Mouse (Mus musculus) CD4-positive, CD25-positive, alpha-beta regulatory T cell, adult 4 months (primary cell): ENCODE data around the gene Matn4. TPM values are rescaled to one million over a fixed set of nuclear protein-coding genes. Genes with fewer than 3 reads are reported as not detected.
A peak's percentile ranks its signal among the peaks of the same experiment; 100 is the strongest.

Experiments
- ATAC-seq: one replicate; pipeline ENCODE4 v1.8.0; 2017
- polyA plus RNA-seq, 2 experiments: library from polyadenylated mRNA; unstranded; fragments of 100-300 nt; shearing (Covaris generic); gene quantifications; one replicate each; pipeline ENCODE4 v1.2.1; 2017

Gene Matn4
- polyA plus RNA-seq: not detected

DNA sequence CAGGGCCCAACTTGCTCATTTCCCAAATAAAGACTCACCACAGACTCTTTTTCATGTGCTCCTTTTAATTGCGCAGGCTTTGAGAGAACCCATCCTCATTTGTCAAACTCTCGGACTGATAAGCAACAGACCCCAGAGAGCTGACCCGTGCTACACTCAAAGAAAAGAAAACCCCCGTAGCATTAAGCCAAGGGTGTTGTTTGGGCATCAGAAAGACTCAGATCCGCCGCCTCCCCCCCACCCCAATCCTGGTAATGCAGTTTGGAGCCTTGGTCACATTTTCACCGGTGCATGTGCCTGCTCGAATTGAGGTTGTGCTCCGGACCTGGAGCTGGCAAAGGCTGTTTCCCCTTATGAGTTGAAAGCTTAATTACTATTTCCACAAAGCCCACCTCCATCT, at the start of gene Matn4:
Gene Matn4, minus strand, starts transcription at position 101 of the 400 bp plus-strand sequence.
- ATAC-seq: no peak

DNA sequence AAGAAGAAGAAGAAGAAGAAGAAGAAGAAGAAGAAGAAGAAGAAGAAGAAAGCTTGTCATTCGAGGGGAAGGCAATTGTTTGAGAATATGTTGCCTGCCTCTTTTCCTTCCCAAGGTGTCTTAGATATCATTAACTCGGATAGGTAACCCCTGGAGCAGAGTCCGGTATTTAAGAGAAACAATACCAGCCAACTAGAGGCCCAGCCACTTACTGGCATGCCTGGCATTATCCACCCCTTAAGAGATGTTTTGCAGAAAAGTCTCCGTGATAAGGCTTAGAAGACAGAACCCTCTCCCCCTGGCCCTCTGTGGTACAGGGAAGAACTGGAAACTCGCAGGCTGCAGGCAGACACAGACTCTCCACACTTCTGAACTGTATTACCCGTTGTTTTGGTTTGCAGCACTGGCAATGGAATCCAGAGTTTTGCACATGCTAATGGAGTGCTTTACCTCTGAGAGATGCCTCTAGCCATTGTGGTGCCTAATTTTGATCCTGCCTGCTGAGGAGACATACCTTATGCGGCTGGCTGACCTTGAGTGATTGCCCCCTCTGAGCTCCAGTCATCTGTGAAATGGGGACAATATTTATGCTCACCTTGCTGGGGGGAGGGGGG, 49.0 kb upstream of the Matn4 start:
- no peak for ATAC-seq

DNA sequence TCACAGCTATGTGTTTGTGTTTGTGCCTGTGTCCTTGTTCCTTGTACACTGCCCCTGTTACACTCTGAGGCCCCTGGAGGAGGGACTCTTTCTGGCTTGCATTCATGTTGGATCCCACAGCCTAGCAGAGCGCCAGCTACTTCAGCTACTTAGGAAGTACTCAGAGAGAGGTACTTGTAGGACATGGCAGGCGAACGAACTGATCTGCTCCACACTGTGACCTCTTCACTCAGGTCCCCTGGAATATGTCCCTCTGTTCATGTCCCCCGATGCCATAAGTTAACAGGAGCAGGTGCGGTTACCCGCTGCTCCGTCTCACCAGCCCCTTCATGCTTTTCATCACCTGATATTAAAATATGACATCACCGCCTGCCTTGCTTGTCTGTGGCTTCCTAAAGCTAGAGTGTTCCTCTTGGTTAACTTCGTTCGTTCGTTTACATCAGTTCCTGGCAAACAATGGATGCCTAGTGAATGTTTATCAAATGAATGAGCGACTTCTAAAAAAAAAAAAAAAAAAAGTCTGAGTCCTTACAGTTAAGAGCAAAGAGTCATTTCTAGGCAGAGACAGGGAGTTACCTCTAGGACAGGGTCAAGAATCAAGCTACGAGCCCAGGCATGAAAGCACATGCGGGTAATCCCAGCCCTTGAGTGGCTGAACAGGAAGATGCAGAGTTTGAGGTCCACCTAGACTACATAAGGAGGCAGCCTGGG, 48.2 kb upstream of the Matn4 start:
- ATAC-seq: no peak

DNA sequence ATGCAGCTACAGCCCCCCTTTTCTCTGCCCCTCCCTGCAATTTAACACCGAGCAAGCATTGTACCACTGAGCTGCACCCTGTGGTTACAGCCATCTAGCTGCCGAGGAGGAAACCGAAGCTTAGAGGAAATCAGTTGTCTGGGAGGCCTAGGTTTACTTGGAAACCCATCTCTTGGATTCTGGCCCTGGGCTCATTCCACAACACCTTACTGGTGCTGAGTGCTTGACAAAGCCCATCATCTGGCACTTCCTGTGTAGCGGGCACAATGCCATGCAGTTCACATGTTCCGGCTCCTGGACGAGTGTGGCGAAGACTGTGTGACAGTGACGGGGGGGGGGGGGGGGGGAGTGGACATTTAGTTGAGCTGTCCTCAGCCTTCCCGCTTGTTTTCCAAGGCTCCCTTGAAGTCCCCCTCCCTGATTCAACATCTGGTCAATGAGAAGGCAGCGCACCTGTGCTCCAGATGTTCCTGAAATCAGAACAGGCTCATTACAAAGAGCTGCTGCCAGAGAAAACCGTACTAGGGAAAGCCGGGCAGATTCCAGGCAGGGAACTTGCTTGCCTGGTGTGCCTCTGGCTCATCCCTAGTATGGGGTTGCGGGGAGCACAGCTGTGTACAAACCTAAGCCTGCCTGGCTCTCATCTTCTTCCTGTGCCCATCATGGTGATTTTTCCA, 47.2 kb upstream of the Matn4 start:
- ATAC-seq: no peak

DNA sequence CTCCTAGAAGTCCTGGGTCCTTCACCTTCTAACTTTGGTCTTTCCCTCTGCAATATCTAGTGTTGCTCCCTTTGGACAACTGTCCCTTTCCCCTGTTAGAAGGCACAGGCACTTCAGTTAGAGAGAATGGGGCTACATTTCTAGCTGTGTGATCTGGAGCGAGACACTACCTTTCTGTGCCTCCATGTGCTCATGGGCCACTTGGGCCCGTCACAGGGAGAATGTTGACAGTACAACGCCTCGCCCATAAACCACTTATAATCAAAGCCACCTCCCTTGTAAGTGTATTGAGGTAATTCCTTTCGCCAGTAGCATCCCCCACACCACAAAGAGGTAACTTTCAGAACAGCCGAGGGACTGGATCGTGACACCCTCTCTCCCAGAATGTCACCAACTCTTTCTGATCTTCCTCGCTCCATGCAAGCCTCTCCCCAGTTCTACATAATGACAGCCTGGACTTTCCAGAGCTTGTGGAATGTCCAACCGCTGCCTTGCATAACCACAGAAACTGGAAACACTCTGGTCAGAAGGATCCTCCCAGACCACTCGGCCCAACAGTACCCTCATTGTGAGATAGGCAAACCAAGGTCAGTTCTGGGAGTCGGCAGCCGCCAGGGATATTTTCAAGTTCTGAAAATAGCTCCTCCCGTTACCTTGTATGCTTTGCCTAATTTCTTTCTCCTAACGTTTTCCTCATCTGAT, 44.5 kb upstream of the Matn4 start:
- ATAC-seq: no peak

DNA sequence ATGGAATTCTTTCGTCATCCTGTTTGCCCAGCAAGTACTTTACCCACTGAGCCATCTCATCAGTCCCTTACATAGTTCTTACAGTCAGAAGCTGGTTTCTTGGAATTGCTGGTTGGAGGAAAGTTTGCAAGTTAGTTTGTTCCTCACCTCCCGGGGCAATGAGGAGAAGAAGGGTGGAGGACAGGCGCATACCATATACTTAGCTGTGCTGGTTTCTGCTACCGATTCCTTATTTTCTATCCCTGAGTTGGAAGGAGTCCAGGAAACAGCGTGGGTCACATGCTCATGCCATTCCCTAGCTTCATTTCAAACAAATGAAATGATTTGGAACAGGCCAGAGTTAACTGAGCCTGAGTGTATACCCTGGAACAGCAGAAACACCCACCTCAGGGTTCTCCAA, 44.0 kb upstream of the Matn4 start:
- no peak for ATAC-seq

- no peak for ATAC-seq
Measured at GRCm38 (mm10) chr2:164448140-164448539, 43.2 kb upstream of the Matn4 start.

GRCm38 (mm10) chr2:164446086-164446469, 41.1 kb upstream of the Matn4 start:
- no peak for ATAC-seq

GRCm38 (mm10) chr2:164445399-164446085, 40.6 kb upstream of the Matn4 start:
- ATAC-seq: no peak

GRCm38 (mm10) chr2:164444701-164445100, 39.7 kb upstream of the Matn4 start:
- no peak for ATAC-seq

GRCm38 (mm10) chr2:164443460-164444000, 38.6 kb upstream of the Matn4 start, which contains the start of gene Sdc4:
Gene Sdc4 (minus strand): TSS chr2:164443887.
- ATAC-seq: no peak

DNA sequence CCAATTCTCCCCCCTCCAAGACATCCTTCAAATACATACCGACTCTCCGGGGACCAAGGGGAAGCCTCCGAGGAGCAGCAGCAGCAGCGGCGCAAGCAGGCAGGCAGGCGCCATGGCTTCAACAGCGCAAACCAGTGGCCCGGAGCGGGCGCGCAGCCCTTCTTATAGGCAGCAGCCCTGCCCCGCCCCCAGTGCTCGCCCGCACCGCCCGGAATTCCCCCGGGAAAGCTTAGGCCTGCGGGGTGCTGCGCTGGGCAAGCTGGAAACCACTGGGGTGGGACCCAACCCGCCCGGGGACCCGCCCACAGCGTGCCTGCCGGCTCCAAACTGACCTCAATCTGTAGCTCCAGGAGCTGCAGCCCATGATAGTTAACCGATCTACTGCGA, 38.1 kb upstream of the Matn4 start:
- ATAC-seq: peak; percentile 52

GRCm38 (mm10) chr2:164442315-164443050, 37.5 kb upstream of the Matn4 start:
- no peak for ATAC-seq

- ATAC-seq: peak; percentile 22
Measured at GRCm38 (mm10) chr2:164441731-164442130, 36.8 kb upstream of the Matn4 start.

GRCm38 (mm10) chr2:164441155-164441554, 36.2 kb upstream of the Matn4 start:
- peak; percentile 91 for ATAC-seq

DNA sequence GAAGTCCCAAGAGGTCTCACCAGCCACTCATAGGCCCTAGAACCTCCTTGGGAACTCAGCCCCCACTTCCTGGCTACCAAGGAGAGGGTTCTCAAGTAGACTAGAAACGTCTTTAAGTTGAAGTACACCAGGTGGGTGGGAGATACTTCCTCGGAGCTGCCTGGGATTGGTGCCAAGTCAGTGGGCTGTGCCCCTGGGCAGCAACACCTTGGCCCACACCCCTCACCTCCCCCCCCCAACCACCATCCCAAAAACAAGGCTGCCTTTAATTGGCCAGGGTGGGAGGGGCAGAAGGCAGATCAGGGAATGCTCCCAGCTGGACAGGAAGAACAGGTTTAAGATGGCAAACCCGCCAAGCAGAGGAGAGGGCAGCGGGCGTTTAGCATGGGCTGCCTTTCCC, 35.4 kb upstream of the Matn4 start:
- ATAC-seq: no peak

GRCm38 (mm10) chr2:164439001-164439421, 34.1 kb upstream of the Matn4 start:
- no peak for ATAC-seq

GRCm38 (mm10) chr2:164438257-164438656, 33.3 kb upstream of the Matn4 start:
- ATAC-seq: no peak

DNA sequence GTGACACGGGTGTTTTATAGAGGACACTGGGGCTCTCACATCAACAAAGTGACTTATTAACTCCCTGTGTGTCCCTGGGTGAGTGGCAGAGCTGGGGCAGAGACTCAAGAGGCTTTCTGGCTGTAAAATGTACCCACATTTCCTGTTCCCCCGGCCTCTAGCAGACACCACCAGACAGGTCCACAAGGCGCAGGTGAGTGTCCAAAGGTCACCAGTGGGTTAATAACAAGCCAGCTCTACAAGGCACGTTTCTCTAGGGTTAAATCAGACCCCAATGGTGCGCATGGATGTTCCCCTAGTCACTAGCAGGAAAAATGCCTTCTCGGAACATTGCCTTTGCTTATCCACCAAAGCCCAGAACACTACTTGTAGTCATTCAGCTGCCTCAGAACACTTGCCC, 32.8 kb upstream of the Matn4 start:
- no peak for ATAC-seq

DNA sequence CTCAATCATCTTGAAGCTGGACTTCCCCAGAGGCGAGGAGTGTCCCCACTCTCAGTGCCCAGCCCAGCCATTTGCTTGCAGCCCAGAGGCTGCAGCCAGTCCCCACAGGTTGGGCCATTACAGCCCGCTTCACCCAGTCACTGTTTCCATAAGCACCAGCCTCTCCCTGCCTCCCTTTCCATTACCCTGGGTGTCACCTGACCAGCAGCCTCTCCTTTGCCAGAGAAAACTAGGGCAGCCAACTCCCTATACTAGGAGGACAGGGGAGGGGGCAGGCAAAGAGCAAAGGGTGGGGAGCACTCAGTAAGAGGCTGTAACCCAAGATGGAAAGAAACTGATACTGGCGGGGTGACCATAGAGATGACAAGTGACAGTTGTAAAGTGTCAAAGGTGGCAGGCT, 32.0 kb upstream of the Matn4 start:
- ATAC-seq: no peak

DNA sequence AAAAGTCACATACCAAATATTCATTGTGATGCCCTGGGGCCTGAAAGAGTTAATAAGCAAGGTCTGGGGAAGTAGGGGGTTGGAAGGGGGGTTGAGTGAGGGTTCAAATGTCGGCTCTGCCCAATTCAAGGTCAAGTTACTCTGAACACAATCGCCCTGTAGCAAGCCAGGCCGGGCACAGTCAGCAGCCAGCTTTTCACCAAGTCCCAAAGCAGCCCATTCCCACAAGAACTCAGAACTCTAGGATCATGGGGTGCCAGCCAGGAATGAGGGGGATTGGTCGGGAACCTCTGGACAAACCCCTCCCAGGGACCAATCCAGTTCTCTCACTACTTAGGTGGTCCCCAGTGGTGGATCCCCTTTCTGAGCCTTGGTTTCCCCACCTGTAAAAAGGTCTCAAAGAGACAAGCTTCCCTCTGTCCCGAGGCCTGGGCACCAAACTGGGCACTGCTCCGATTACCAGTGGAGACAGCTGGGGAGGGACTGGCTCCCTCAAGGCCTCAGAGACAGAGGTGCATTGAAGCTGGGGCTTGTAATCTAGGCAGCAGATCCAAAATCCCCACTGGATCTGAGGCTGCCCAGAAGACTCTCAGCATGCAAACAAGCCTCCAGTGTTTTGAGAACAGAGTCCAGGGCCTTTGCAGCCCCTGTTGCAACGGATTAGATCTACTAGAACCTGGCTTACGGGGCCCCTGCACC, 31.4 kb upstream of the Matn4 start:
- ATAC-seq: no peak
